Mouse (Mus musculus) gastrocnemius, postnatal 10 days (tissue): Measurements from ENCODE around the gene Allc. TPM values are rescaled to one million over a fixed set of nuclear protein-coding genes. Genes with fewer than 3 reads are reported as not detected.

Experiments used
- DNase-seq: peaks from one replicate; pipeline ENCODE4 v3.0.0; 2021; ENCODE audit warnings: mixed read lengths
- total RNA-seq, 2 experiments: library from RNA; stranded (reverse); gene quantifications; 2 replicates each; pipeline ENCODE4 v1.2.3; 2021

Allc gene
- total RNA-seq, 2 experiments from 2014 or later, result not detected

- no peak for DNase-seq
Measured at GRCm38 (mm10) chr12:28579132-28579531, 3.2 kb downstream of the Allc start.

GRCm38 (mm10) chr12:28578147-28578546 lies 4.2 kb downstream of the Allc start:
- DNase-seq, result no peak

GRCm38 (mm10) chr12:28575366-28576070 lies 6.8 kb downstream of the Allc start:
- DNase-seq, result no peak

GRCm38 (mm10) chr12:28572241-28572640 lies 10.1 kb downstream of the Allc start:
- DNase-seq, result no peak

GRCm38 (mm10) chr12:28552299-28552698 lies 30.0 kb downstream of the Allc start, which contains the start of gene Dcdc2c:
Gene Dcdc2c, minus strand, starts transcription at chr12:28552399.
- no peak for DNase-seq

- no peak for DNase-seq
Measured at GRCm38 (mm10) chr12:28551775-28552174, 30.5 kb downstream of the Allc start.

GRCm38 (mm10) chr12:28548887-28549286 lies 33.4 kb downstream of the Allc start:
- DNase-seq, result no peak

- DNase-seq, result no peak
Measured at GRCm38 (mm10) chr12:28514264-28514775, 68.0 kb downstream of the Allc start.

- DNase-seq, result no peak
Measured at GRCm38 (mm10) chr12:28509699-28510280, 72.5 kb downstream of the Allc start.

Other genes with a start within 250 kb of the Allc start
- not detected for gene Dcdc2c, start 30.1 kb downstream of the Allc start, total RNA-seq
- 1 to 10 TPM; 1.1 to 1.5 TPM for gene Colec11, start 40.9 kb upstream of the Allc start, total RNA-seq
- 100 to 1,000 TPM; 322 to 387 TPM for gene Rps7, start 53.4 kb upstream of the Allc start, total RNA-seq
- 1 to 10 TPM; 5.2 to 7.2 TPM for gene Rnaseh1, start 67.1 kb upstream of the Allc start, total RNA-seq
- 10 to 100 TPM; 24.2 to 28.6 TPM for gene Adi1, start 92.7 kb upstream of the Allc start, total RNA-seq
- 10 to 100 TPM; 15.0 to 18.4 TPM for gene Trappc12, start 167.9 kb upstream of the Allc start, total RNA-seq
- 1 to 10 TPM; 6.4 to 6.9 TPM for gene Eipr1, start 169.3 kb upstream of the Allc start, total RNA-seq